Mouse (Mus musculus): ENCODE results near the gene Commd4.

Commd4 gene

DNA sequence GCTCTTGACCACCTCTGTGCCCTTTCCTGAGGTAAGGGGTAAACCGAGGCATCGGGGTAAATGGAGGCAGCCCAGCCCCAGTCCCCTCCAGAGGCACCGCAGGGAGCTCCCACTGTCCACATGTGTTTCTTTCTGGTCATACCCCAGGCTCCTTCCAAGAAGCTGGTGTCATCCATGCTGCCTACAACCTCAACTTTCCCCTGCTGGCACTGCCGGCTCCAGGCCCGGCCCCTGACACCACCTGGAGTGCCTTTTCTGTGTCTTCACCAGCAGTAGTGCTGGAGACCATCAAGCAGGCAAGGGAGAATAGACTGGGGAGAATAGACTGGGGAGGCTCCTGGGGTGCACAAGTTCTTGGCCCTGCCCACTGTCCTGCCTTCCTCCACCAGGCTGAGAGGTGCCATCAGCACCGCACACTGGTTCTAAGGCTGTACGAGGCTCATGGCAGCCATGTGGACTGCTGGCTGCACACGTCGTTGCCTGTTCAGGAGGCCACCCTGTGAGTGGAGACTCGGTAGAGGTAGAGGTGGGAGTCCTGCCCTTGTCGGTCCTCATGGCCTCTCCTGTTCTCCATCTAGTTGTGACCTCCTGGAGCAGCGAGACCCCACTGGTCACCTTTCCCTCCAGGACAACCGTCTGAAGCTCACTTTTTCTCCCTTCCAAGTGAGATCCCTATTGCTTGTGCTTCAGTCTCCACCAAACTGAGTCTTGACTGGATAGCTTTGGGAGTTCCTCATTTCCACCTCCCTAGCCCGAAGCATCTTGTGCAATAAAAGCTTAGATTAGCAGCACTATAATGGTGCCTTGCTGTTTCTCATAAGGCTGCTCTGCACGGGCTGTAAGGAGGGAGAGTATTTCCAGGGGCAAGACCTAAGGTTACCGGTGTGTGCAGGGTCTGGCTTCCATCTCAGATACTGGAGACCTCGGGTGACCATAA is 16.4 kb downstream of the Commd4 start:
- no peak for DNase-seq (ENCODE audit: low spot score)

DNA sequence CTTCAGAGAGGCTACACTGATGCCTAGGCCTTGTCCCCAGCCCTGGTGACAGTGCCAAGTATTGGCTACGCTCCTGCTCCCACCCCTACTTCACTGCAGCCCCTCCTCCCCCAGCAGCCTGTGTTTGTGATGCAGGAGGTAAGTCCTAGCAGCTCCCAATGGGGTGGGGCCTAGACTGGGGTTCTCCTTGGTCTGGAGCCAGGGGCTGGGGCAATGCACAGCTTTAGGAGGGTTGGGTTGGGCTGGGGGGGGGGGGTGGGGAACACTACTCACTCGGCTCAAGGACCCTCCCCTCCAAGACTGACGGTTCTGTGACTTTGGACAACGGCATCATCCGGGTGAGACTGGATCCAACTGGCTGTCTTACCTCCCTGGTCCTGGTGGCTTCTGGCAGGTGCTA is 18.6 kb downstream of the Commd4 start:
- no peak for DNase-seq (ENCODE audit: low spot score)

DNA sequence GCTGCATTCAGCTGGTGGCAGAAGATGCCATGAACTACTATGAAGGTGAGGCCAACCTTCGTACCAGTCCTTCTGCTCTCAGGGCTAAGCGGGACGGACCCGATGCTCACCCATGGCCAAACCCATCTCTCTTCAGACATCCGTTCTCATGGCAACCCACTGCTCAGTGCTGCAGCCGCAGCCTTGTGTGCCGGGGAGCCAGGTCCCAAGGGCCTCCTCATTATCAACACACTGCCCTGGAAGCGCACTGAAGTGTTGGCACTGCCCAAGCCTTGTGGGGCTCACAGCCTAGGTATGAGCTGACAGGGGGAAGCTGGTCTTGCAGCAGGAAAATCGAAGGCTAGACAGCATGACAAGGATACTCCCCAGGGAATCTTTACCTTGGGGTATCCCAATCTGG is 19.0 kb downstream of the Commd4 start:
- DNase-seq (ENCODE audit: low spot score), result no peak

DNA sequence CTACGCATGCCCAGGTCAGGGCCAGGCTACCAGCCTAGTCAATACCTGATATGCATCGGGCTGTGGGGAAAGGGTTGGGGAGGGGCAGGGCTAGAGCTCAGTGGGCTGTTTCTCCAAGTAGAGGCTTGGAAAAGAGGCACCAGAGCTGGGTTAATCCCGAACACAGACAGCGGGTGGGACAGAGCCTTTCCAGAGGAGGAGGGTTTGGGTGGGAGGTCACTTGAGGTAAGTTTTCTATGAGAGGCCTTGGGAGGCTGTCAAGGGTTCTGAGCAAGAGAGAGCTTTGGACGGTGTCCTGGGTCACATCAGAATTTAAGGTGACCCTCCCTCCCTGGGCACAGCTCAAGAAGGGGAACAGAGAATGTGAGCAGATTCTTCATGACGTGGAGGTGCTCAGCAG is 19.6 kb downstream of the Commd4 start:
- no peak for DNase-seq (ENCODE audit: low spot score)

DNA sequence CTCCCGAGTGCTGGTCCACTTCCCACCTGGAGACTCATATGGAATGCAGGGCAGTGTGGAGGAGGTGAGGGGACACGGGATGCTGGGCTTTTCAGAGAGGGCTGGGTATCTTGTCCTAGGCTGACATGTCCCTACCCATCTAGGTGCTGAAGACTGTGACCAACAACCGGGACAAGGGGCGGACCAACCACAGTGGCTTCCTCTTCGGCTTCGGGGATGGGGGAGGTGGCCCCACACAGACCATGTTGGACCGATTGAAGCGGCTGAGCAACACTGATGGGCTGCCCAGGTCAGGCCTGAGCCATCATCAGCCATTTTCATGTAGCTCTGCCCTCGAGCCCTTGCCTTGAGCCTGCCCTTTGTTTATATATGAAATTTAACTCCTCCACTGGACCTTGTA is 20.4 kb downstream of the Commd4 start:
- DNase-seq (ENCODE audit: low spot score), result no peak

DNA sequence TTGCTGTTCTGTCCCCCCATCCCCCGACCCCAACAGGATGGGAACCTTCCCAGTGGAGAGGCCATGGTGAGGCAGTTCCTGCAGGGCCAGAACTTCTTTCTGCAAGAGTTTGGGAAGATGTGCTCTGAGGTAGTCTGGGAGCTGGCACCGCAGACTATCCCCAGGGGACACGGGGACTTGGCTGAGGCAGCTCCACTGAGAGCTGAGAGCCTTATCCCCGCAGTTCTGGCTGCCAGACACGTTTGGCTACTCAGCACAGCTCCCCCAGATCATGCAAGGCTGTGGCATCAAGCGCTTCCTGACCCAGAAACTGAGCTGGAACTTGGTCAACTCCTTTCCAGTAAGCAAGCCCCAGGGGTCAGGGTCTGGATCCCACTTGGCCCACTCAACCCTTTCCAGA is 20.9 kb downstream of the Commd4 start:
- no peak for DNase-seq (ENCODE audit: low spot score)

DNA sequence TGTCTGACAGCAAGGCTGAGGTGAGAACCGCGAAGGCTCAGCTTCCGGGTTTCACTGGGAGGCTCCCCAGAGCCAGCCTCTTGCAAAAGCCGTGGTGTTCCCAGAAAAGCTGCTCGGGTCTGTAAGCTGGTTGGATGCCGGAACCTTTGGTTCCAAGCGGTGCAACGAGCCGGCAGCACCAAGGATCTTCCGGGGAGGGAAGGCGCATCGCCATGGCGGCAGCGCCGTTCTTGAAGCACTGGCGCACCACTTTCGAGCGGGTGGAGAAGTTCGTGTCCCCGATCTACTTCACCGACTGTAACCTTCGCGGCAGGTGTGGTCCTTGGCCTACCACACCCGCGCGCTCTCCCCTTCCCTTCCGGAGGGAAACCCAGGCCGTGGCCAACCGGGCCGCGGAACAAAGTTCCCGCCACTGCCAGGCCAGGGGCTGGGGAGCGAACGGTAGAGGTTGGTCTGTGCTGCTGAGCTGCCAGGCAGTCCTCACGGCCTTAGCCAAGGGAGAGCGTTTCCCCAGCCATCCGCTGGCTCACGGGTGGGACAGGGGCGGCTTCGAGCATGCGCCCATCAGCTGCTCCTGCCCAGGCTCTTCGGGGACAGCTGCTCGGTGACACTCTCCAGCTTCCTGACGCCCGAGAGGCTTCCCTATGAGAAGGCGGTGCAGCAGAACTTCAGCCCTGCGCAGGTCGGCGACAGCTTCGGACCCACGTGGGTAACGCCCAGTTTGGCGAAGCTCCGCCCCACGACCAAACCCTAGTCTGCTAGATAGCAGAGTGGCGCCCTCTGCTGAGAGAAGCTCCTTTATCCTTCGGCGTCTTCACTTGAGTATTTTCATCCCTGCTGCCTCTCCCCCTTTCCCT is 27.3 kb downstream of the Commd4 start, which contains the start of gene Man2c1:
Gene Man2c1, plus strand, starts transcription at position 114 of the 857 bp plus-strand sequence.
- DNase-seq (ENCODE audit: low spot score), result peak; percentile 89

DNA sequence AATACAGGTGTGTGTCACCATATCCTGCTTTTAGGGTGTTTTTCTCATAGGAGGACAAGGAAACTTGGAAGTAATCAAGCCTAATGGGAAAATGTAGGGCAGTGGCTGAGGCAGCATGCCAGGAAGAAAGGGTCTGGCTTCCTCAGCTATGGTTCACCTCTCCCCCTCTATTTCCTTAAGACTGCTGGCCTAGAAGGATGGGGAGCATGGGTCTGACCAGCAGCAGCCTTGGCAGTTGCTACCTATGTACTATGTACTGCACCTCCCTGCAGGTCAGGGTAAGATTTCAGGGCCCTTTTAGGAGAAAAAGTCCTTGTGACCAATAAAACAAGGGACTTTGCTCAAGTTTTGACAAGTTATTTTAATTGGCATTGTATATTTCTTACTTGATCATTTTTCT is 28.5 kb downstream of the Commd4 start:
- no peak for DNase-seq (ENCODE audit: low spot score)

DNA sequence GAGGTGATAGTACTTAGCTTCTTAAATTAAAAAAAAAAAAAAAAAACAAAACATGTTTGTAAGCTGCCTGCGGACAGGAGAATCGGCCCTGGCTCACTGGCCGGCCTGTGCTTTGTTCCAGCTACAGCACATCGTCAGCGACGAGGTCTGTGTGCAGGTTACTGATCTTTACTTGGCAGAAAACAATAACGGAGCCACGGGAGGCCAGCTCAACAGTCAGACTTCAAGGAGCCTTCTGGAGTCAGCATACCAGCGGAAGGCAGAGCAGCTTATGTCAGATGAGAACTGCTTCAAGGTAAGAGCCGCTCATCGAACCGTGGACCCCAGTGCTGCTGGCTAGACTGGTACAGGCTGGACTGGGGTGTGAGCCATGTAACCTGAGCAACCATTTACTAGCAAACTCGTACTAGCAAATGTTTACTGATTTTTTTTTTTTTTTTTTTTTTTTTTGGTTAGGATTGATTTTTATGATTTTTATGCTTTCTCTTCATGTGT is 40.8 kb downstream of the Commd4 start:
- DNase-seq (ENCODE audit: low spot score), result no peak

Measured in ovary, postnatal 36 days (tissue).